Mouse (Mus musculus) C2C12 (cell line): ENCODE data around the gene Atf4. TPM values are rescaled to one million over a fixed set of nuclear protein-coding genes. Genes with fewer than 3 reads are reported as not detected.

ENCODE experiments used
- H3K27me3 ChIP-seq: one replicate; pipeline ENCODE4 v1.6.1; 2011; ENCODE audit not compliant: control insufficient read depth, insufficient read depth, insufficient read length
- H3K36me3 ChIP-seq: one replicate; pipeline ENCODE4 v1.6.1; 2011; ENCODE audit not compliant: control insufficient read depth, insufficient read depth
- H3K4me3 ChIP-seq: one replicate; pipeline ENCODE4 v1.5.1; 2011; ENCODE audit warnings: mild to moderate bottlenecking, control low read depth; ENCODE audit not compliant: poor library complexity, insufficient read depth, severe bottlenecking
- H3K79me2 ChIP-seq: one replicate; pipeline ENCODE4 v1.6.1; 2011; ENCODE audit not compliant: control insufficient read depth, insufficient read depth
- H3K79me3 ChIP-seq: one replicate; pipeline ENCODE4 v1.6.1; 2011; ENCODE audit warnings: low read depth, control low read depth
- H3ac ChIP-seq: one replicate; pipeline ENCODE3; 2011; ENCODE audit warnings: low read depth; ENCODE audit not compliant: control insufficient read depth, insufficient read length
- CEBPB ChIP-seq: IDR thresholded peaks from one replicate; pipeline ENCODE4 v1.6.1; 2011; ENCODE audit warnings: low read depth, mild to moderate bottlenecking, control low read depth, moderate library complexity
- CTCF ChIP-seq: IDR thresholded peaks from one replicate; pipeline ENCODE4 v1.5.1; 2011; ENCODE audit not compliant: control insufficient read depth, insufficient read depth, insufficient read length
- FOSL1 ChIP-seq: IDR thresholded peaks from one replicate; pipeline ENCODE4 v1.8.0; 2011; ENCODE audit warnings: mild to moderate bottlenecking, low read length; ENCODE audit not compliant: poor library complexity, insufficient read depth, severe bottlenecking
- MAX ChIP-seq: IDR thresholded peaks from one replicate; pipeline ENCODE4 v1.6.1; 2011; ENCODE audit warnings: mild to moderate bottlenecking, control low read depth
- MYOD1 ChIP-seq: IDR thresholded peaks from one replicate; pipeline ENCODE4 v1.6.1; 2011; ENCODE audit warnings: low read depth; ENCODE audit not compliant: control insufficient read depth, insufficient read length
- MYOG ChIP-seq: IDR thresholded peaks from one replicate; pipeline ENCODE4 v1.6.1; 2011; ENCODE audit not compliant: control insufficient read depth, insufficient read length; ENCODE audit errors: extremely low read depth
- USF1 ChIP-seq: IDR thresholded peaks from one replicate; pipeline ENCODE4 v1.6.1; 2011; ENCODE audit warnings: low read depth, mild to moderate bottlenecking, control low read depth, moderate library complexity
- polyA plus RNA-seq: library from polyadenylated mRNA; unstranded; fragments of >200 nt; fragmentation: generic; extraction: Trizol; gene quantifications from one replicate; pipeline ENCODE4 v1.2.1, GENCODE M21; 2012; ENCODE audit warnings: missing spikeins

Atf4 gene
- polyA plus RNA-seq, 1 experiment = 507 TPM

DNA sequence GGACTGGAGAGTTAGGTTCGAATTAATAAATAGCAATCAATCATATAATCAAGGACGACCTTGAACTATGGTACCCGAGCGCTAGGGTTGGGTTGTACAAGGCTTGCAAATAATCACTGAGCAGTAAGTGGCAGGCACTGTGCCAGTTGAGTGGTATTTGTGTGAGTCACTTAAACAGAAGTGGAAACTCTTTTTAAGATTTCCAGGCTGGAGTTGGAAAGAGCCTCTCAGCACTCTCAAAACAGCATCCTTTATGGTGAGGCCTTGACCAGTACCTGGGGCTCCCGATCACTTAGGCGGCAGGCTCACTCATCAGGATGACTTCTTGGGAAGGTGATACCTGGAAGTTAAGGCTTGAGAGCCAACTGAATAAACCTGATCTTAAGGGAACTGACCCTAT lies 777 bp upstream of the Atf4 start:
- Histone ChIP-seq H3K79me3 (peaks cover 19% of the 10 kb centered on the region), H3K79me2 (peaks cover 34% of the 10 kb centered on the region), H3K36me3 (peaks cover 67% of the 10 kb centered on the region), H3K4me3 (peak overlapping the region; percentile 43), H3ac (peak overlapping the region; percentile 83), H3K27me3 (no peaks in the 10 kb centered on the region)
- no peak for TF ChIP-seq FOSL1
- no peak for TF ChIP-seq MYOG
- no peak for TF ChIP-seq USF1
- no peak for TF ChIP-seq CTCF
- TF ChIP-seq MYOD1 = no peak

DNA sequence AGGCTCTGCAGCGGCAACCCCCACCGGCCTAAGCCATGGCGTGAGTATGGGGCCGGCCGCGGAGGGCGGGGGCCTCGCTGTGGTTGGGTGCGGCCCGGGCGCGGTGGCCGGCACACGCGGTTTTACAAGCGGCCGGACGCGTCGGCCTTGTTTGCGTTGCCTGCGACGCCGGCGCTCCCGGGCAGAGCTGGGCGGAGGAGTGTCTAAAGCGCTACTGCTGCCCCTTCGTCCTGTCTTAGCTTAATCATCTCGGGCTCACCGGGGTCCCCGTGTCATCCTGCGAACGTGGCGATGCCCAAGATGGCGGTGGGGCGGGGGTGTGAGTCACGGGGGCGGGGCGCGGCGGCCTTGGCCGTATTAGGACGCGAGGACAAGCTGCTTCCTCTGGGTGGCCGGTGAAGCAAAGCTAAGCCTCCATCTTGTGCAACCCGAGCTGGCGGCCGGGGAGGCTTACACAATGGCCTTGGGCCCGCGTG lies 700 bp downstream of the Atf4 start:
- TF ChIP-seq MAX = peak; percentile 20
- TF ChIP-seq MYOG = peak; percentile 4
- peak; percentile 84 for TF ChIP-seq CEBPB
- no peak for TF ChIP-seq MYOD1
- H3K36me3 ChIP-seq = peaks cover 67% of the 10 kb centered on the region
- H3K79me2 ChIP-seq = peaks cover 34% of the 10 kb centered on the region
- peak overlapping the region; percentile 100 for H3K4me3 ChIP-seq
- peak overlapping the region; percentile 93 for H3ac ChIP-seq
- no peaks in the 10 kb centered on the region for H3K27me3 ChIP-seq
- peaks cover 19% of the 10 kb centered on the region for H3K79me3 ChIP-seq

DNA sequence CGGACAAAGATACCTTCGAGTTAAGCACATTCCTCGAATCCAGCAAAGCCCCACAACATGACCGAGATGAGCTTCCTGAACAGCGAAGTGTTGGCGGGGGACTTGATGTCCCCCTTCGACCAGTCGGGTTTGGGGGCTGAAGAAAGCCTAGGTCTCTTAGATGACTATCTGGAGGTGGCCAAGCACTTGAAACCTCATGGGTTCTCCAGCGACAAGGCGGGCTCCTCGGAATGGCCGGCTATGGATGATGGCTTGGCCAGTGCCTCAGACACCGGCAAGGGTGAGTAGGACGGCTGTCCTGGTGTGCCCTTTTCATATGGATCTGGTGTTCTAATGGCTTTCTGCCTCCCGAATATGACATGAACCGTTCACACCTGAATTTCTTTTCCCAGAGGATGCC lies 1.3 kb downstream of the Atf4 start:
- H3ac ChIP-seq = peak overlapping the region; percentile 93
- no peaks in the 10 kb centered on the region for H3K27me3 ChIP-seq
- peaks cover 19% of the 10 kb centered on the region for H3K79me3 ChIP-seq
- H3K36me3 ChIP-seq = peaks cover 66% of the 10 kb centered on the region
- peaks cover 35% of the 10 kb centered on the region for H3K79me2 ChIP-seq
- no peak for TF ChIP-seq FOSL1
- H3K4me3 ChIP-seq = peak overlapping the region; percentile 100

DNA sequence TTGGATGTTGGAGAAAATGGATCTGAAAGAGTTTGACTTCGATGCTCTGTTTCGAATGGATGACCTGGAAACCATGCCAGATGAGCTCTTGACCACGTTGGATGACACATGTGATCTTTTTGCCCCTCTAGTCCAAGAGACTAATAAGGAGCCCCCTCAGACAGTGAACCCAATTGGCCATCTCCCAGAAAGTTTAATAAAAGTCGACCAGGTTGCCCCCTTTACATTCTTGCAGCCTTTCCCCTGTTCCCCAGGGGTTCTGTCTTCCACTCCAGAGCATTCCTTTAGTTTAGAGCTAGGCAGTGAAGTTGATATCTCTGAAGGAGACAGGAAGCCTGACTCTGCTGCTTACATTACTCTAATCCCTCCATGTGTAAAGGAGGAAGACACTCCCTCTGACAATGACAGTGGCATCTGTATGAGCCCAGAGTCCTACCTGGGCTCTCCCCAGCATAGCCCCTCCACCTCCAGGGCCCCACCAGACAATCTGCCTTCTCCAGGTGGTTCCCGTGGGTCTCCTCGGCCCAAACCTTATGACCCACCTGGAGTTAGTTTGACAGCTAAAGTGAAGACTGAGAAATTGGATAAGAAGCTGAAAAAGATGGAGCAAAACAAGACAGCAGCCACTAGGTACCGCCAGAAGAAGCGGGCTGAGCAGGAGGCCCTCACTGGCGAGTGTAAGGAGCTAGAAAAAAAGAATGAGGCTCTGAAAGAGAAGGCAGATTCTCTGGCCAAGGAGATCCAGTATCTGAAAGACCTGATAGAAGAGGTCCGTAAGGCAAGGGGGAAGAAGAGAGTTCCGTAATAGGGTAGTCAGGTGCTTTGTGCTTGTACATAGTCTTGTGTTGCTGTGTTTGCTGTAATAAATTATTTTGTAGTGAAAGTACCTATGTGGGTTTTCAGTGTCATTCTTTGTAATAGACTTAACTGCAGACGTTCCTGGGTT lies 1.9 kb downstream of the Atf4 start:
- Histone ChIP-seq H3K79me2 (peaks cover 39% of the 10 kb centered on the region), H3K79me3 (peaks cover 20% of the 10 kb centered on the region), H3K36me3 (peaks cover 65% of the 10 kb centered on the region), H3ac (peak overlapping the region; percentile 93), H3K4me3 (peak overlapping the region; percentile 100), H3K27me3 (no peaks in the 10 kb centered on the region)
- TF ChIP-seq FOSL1 = no peak
- no peak for TF ChIP-seq MAX
- no peak for TF ChIP-seq CTCF

DNA sequence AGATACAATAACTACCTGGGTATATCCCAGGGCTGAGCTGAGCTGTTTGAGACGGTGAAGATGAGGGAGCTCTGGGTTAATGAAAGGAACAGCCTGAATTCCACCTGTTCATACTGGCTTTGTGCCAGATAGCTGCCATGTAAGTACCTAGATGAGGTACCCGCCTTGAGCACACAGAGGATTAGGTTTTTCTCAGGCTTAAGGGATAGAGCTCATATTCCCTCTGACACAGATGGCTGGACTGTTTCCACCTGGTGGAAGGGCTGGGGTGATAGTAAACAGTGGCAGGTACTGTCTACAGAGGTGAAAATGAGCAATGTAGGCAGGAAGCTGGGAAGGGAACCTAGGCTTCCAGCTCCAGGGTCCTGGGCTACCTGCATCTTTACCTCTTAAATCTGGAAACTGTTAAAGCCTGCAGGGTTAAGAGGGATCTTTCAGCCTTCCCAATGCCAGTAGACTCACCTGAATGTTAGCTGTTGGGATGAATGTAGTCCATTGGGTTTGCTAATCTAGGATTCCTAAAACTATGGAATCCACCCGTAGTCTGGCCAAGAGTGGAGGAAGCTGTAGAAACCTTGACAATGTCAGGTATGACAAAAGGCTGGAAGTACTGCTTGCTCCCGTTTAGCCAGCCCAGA lies 2.7 kb downstream of the Atf4 start:
- Histone ChIP-seq H3ac (no peak overlapping the region), H3K36me3 (peaks cover 65% of the 10 kb centered on the region), H3K4me3 (no peak overlapping the region), H3K79me2 (peaks cover 47% of the 10 kb centered on the region), H3K27me3 (no peaks in the 10 kb centered on the region), H3K79me3 (peaks cover 27% of the 10 kb centered on the region)
- no peak for TF ChIP-seq CEBPB
- TF ChIP-seq MYOD1 = peak; percentile 44

DNA sequence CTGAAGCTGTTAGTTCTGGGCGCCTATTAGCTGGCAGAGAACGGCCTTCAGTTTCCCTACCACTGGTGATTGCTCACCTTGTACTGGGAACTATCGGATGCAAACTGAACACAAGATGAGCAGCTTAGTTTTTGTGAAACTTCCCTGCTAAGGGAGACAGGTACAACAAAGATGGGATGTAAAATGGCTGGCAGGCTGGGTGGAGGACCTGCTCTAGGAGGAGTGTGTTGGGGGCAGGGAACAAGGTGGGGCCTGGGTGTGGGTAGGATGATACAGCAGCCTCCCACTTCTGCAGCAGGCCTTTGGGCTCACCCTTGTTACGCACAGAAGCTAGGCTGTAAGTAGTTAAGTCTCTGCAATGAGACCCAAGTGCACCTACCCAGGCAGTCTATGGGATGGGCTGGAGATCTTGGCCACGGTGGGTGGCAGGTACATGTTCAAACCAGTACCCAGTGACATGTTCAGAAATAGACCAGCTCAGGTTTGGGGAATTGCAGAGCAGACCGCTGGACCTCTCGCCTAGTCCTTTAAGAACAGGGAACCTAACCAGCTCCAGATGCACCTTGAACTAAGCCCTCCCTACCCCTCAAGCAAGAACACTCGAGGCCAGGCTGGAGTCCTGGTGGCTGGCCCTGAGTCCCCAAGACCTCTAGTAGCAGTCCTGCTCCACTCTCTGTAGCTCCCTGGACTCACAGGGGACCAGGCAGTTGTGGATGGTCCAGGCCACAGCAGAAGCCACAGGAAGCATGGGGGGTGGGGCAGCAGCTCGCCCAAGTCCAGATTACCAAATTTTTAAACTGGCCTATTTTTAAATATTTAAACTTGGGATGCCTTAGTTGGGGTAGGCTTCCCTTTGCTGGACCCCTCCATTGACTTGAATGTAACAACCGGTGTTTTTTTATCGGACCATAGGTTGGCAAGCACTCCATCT lies 3.5 kb downstream of the Atf4 start:
- Histone ChIP-seq H3K36me3 (peaks cover 57% of the 10 kb centered on the region), H3K79me3 (peaks cover 32% of the 10 kb centered on the region), H3K79me2 (peaks cover 55% of the 10 kb centered on the region), H3K4me3 (no peak overlapping the region), H3K27me3 (no peaks in the 10 kb centered on the region), H3ac (no peak overlapping the region)
- no peak for TF ChIP-seq MYOG
- no peak for TF ChIP-seq CEBPB
- no peak for TF ChIP-seq CTCF
- no peak for TF ChIP-seq MAX
- no peak for TF ChIP-seq USF1
- no peak for TF ChIP-seq MYOD1
- TF ChIP-seq FOSL1 = no peak
